Comparison of ENCODE assay signal across 8 mouse cellular contexts in the genomic region with DNA sequence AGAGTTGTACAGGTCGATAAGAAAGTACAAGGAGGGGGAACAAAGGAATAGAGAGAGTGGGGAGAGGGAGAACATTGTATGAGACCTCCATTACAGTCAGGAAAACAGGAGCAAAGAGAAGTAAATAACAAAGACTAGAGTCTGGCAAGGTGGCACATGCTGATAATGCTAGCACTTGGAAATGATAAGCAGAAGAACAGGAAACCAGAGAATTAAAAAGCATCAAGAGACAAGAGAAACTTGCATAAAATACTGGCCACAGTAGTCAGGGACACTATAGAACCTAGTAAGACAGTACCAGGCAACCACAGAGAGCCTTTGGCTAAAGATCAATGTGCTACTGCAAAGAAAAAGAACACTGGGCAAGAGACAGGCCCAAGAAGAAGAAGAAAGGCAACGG. TPM values are rescaled to one million over a fixed set of nuclear protein-coding genes. Genes with fewer than 3 reads are reported as not detected.
DNase-seq lines count a peak whose midpoint lies in the region; ATAC-seq and TF ChIP-seq lines count a peak whose summit lies in the region.

No protein-coding gene starts in this region.

- intact Hi-C loops in left cerebral cortex, adult 2 months (cut with DNase I) = loop anchor here (5.0 kb wide), 1 partner anchor 220 kb away; a partner anchor contains a TSS
- intact Hi-C loops in left cerebral cortex, postnatal 25 days (cut with DNase I) = loop anchor here (5.0 kb wide), 1 partner anchor 35 kb away; no protein-coding TSS in a partner anchor

- DNase-seq in left cerebral cortex, adult 2 months (ENCODE audit: extremely low spot score in 1 of 2, low spot score in 2 of 2) = no peak
- no peak for DNase-seq in left cerebral cortex, postnatal 25 days (ENCODE audit: low spot score in 2 of 2)
- no peak for DNase-seq in embryonic facial prominence, embryonic 14.5 days (ENCODE audit: low spot score)
- no peak for DNase-seq in limb, embryonic 10.5 days (ENCODE audit: low spot score)
- DNase-seq in right cerebral cortex, adult 2 months (ENCODE audit: low spot score in 2 of 2) = no peak
- DNase-seq in B cell, adult 2 months = no peak
- DNase-seq in adrenal gland, postnatal 25 days = no peak

- H3K27me3 ChIP-seq in embryonic facial prominence, embryonic 14.5 days (replicated peaks; ENCODE audit: control insufficient read depth, insufficient read depth, low read length) = no peaks in the 10 kb centered on the region
- no peaks in the 10 kb centered on the region for H3K27me3 ChIP-seq in limb, embryonic 10.5 days (ENCODE audit: low read depth, poor library complexity, severe bottlenecking)
- H3K27me3 ChIP-seq in neural tube, embryonic 13.5 days = no peaks in the 10 kb centered on the region

- no peaks in the 10 kb centered on the region for H3K36me3 ChIP-seq in embryonic facial prominence, embryonic 14.5 days (ENCODE audit: control insufficient read depth, insufficient read depth, low read length)
- H3K36me3 ChIP-seq in limb, embryonic 10.5 days = no peaks in the 10 kb centered on the region
- no peaks in the 10 kb centered on the region for H3K36me3 ChIP-seq in neural tube, embryonic 13.5 days

- H3K9me3 ChIP-seq in embryonic facial prominence, embryonic 14.5 days (ENCODE audit: control insufficient read depth, low read length) = peaks cover 10% of the 10 kb centered on the region
- no peaks in the 10 kb centered on the region; the same call in 1 of the 2 replicates for H3K9me3 ChIP-seq in limb, embryonic 10.5 days (replicated peaks)
- H3K9me3 ChIP-seq in neural tube, embryonic 13.5 days = peaks cover 6% of the 10 kb centered on the region; the same call in 1 of the 2 replicates

- WGBS in embryonic facial prominence, embryonic 14.5 days = 79% methylated on average over 2 of the region's 2 CpGs
- 63% methylated on average over 2 of the region's 2 CpGs for WGBS in limb, embryonic 10.5 days
- 69% methylated on average over 2 of the region's 2 CpGs for WGBS in neural tube, embryonic 13.5 days

- ATAC-seq in embryonic facial prominence, embryonic 14.5 days (ENCODE audit: low read depth) = no peak
- no peak for ATAC-seq in neural tube, embryonic 13.5 days (ENCODE audit: low read depth)

- H3K4me1 ChIP-seq in embryonic facial prominence, embryonic 14.5 days (ENCODE audit: control insufficient read depth, insufficient read depth, low read length) = no peaks in the 10 kb centered on the region
- 0 out of 2 replicates have a peak, but pooled peaks cover 7% of the 10 kb centered on the region for H3K4me1 ChIP-seq in limb, embryonic 10.5 days
- peaks cover 4% of the 10 kb centered on the region for H3K4me1 ChIP-seq in neural tube, embryonic 13.5 days (replicated peaks)

- peak overlapping the region; percentile 65; the same call in 1 of the 2 replicates for H3K9ac ChIP-seq in embryonic facial prominence, embryonic 14.5 days (ENCODE audit: low read depth, low read length)
- H3K9ac ChIP-seq in neural tube, embryonic 13.5 days = peak overlapping the region; percentile 71; the same call in 1 of the 2 replicates

- peak overlapping the region; percentile 77 for H3K4me2 ChIP-seq in embryonic facial prominence, embryonic 14.5 days (ENCODE audit: low read depth, low read length)
- H3K4me2 ChIP-seq in neural tube, embryonic 13.5 days = peak overlapping the region; percentile 66

- no peak overlapping the region for H3K27ac ChIP-seq in left cerebral cortex, adult 2 months
- H3K27ac ChIP-seq in embryonic facial prominence, embryonic 14.5 days (replicated peaks; ENCODE audit: low read depth, low read length) = no peak overlapping the region
- H3K27ac ChIP-seq in limb, embryonic 10.5 days = peak overlapping the region; percentile 91
- H3K27ac ChIP-seq in neural tube, embryonic 13.5 days (replicated peaks) = no peak overlapping the region

- peak overlapping the region; percentile 59 for H3K4me3 ChIP-seq in left cerebral cortex, adult 2 months
- peak overlapping the region; percentile 62 for H3K4me3 ChIP-seq in embryonic facial prominence, embryonic 14.5 days (ENCODE audit: low read depth, low read length)
- peak overlapping the region; percentile 65 for H3K4me3 ChIP-seq in limb, embryonic 10.5 days
- peak overlapping the region; percentile 60 for H3K4me3 ChIP-seq in neural tube, embryonic 13.5 days

- no peak for TF ChIP-seq CTCF in left cerebral cortex, adult 2 months (IDR thresholded peaks at IDR 0.05)

RNA-seq across cellular contexts. Expression of a gene that starts 16.7 kb away (rescaled TPM):
- total RNA-seq in left cerebral cortex, adult 2 months (2021) = 1 to 10 TPM; 2.3 to 4.1 TPM
- total RNA-seq in left cerebral cortex, postnatal 25 days (2021) = 1 to 10 TPM; 3.5 to 4.0 TPM
- polyA plus RNA-seq in embryonic facial prominence, embryonic 14.5 days (2014; fragmentation: Nextera tagmentation; extraction: Ambion mirVana) = 6.0 and 7.3 TPM in 2 replicates
- polyA plus RNA-seq in limb, embryonic 10.5 days (2016; fragmentation: Nextera tagmentation; extraction: Ambion mirVana) = 3.9 and 5.0 TPM in 2 replicates
- polyA plus RNA-seq in neural tube, embryonic 13.5 days (2015; fragmentation: Nextera tagmentation; extraction: Ambion mirVana) = 9.0 and 9.6 TPM in 2 replicates
- total RNA-seq in adrenal gland, postnatal 25 days (2021) = 3.3 and 4.6 TPM in 2 replicates

RNA-seq across cellular contexts. Expression of a gene that starts 19.8 kb away (rescaled TPM):
- total RNA-seq in left cerebral cortex, adult 2 months (2021) = 1 to 10 TPM; 1.2 to 1.4 TPM
- 1 to 10 TPM; 2.1 to 2.5 TPM for total RNA-seq in left cerebral cortex, postnatal 25 days (2021)
- polyA plus RNA-seq in embryonic facial prominence, embryonic 14.5 days (2014; fragmentation: Nextera tagmentation; extraction: Ambion mirVana) = 3.5 and 4.2 TPM in 2 replicates
- 0.90 and 1.1 TPM in 2 replicates for polyA plus RNA-seq in limb, embryonic 10.5 days (2016; fragmentation: Nextera tagmentation; extraction: Ambion mirVana)
- 4.1 and 5.1 TPM in 2 replicates for polyA plus RNA-seq in neural tube, embryonic 13.5 days (2015; fragmentation: Nextera tagmentation; extraction: Ambion mirVana)
- total RNA-seq in adrenal gland, postnatal 25 days (2021) = 0.27 and 0.81 TPM in 2 replicates

RNA-seq across cellular contexts. Expression of a gene that starts 26.3 kb away (rescaled TPM):
- 10 to 100 TPM; 16.4 to 17.4 TPM for total RNA-seq in left cerebral cortex, adult 2 months (2021)
- total RNA-seq in left cerebral cortex, postnatal 25 days (2021) = 10 to 100 TPM; 15.0 to 15.3 TPM
- polyA plus RNA-seq in embryonic facial prominence, embryonic 14.5 days (2014; fragmentation: Nextera tagmentation; extraction: Ambion mirVana) = 16.8 and 20.2 TPM in 2 replicates
- 27.7 and 28.5 TPM in 2 replicates for polyA plus RNA-seq in limb, embryonic 10.5 days (2016; fragmentation: Nextera tagmentation; extraction: Ambion mirVana)
- polyA plus RNA-seq in neural tube, embryonic 13.5 days (2015; fragmentation: Nextera tagmentation; extraction: Ambion mirVana) = 21.1 and 24.1 TPM in 2 replicates
- total RNA-seq in adrenal gland, postnatal 25 days (2021) = 21.2 and 27.5 TPM in 2 replicates

RNA-seq across cellular contexts. Expression of a gene that starts 37.6 kb away (rescaled TPM):
- 10 to 100 TPM; 36.7 to 40.1 TPM for total RNA-seq in left cerebral cortex, adult 2 months (2021)
- 10 to 100 TPM; 30.9 to 34.4 TPM for total RNA-seq in left cerebral cortex, postnatal 25 days (2021)
- 11.0 and 18.9 TPM in 2 replicates for polyA plus RNA-seq in embryonic facial prominence, embryonic 14.5 days (2014; fragmentation: Nextera tagmentation; extraction: Ambion mirVana)
- 23.6 and 39.7 TPM in 2 replicates for polyA plus RNA-seq in limb, embryonic 10.5 days (2016; fragmentation: Nextera tagmentation; extraction: Ambion mirVana)
- 150 and 161 TPM in 2 replicates for polyA plus RNA-seq in neural tube, embryonic 13.5 days (2015; fragmentation: Nextera tagmentation; extraction: Ambion mirVana)
- 1.4 and 2.2 TPM in 2 replicates for total RNA-seq in adrenal gland, postnatal 25 days (2021)

RNA-seq across cellular contexts. Expression of a gene that starts 40.7 kb away (rescaled TPM):
- 1 to 10 TPM; 6.2 to 6.6 TPM for total RNA-seq in left cerebral cortex, adult 2 months (2021)
- total RNA-seq in left cerebral cortex, postnatal 25 days (2021) = 1 to 10 TPM; 7.6 to 7.7 TPM
- polyA plus RNA-seq in embryonic facial prominence, embryonic 14.5 days (2014; fragmentation: Nextera tagmentation; extraction: Ambion mirVana) = 7.9 and 10.4 TPM in 2 replicates
- polyA plus RNA-seq in limb, embryonic 10.5 days (2016; fragmentation: Nextera tagmentation; extraction: Ambion mirVana) = 13.2 and 15.5 TPM in 2 replicates
- polyA plus RNA-seq in neural tube, embryonic 13.5 days (2015; fragmentation: Nextera tagmentation; extraction: Ambion mirVana) = 15.6 and 18.9 TPM in 2 replicates
- 5.7 and 5.9 TPM in 2 replicates for total RNA-seq in adrenal gland, postnatal 25 days (2021)
